ENCODE assay signal across 15 mouse cellular contexts in the genomic region with DNA sequence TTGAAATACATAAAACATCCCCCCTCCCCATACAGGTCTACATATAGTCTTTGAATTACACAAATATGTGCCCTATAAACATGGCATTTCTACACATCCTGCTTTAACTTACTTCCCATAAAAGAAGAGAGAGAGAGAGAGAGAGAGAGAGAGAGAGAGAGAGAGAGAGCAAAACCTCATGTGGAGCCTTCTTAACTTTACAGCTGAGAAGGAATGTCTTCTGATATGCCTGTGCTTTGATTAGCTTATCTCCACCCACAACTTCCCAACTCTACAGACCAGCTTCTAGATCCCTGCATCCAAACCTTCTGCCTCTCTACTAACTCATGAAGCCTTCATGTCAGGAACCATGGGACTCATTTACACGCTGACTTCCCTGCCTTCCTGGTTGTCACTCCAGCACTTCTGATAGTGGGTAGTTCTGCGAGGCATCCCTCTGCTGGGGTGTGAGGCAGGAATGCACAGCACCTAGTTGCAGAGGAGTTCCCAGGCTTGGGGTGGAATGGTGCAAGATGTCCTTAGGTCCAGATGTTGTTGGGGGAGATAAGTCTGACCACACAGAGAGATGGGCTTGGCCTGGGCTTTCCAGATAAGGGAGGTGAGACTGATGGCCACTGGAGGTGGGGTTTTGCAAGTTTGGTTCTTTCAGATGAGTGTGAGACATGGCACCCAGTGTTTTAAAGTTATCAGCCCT.
DNase-seq lines count a peak whose midpoint lies in the region; ATAC-seq lines count a peak whose summit lies in the region.
"Had no signal": no experiment of that assay in that cellular context is flagged by ENCODE, and none has a peak within 500 bp of the region (broad histone marks: within the 10 kb centered on the region; RNA-seq: fewer than 3 reads in every experiment).

No protein-coding gene starts in this region.

- no peaks in the 10 kb centered on the region for H3K27me3 ChIP-seq in heart, embryonic 13.5 days (replicated peaks)
- no peaks in the 10 kb centered on the region for H3K27me3 ChIP-seq in intestine, embryonic 16.5 days (replicated peaks; ENCODE audit: control insufficient read depth, insufficient read depth, low read length)
- H3K27me3 ChIP-seq: limb, embryonic 13.5 days; midbrain, embryonic 13.5 days had no signal

- H3K27ac ChIP-seq in heart, embryonic 13.5 days (replicated peaks): 0 out of 2 replicates have a peak overlapping the region, but pooled peaks have one; percentile 12
- H3K27ac ChIP-seq in intestine, embryonic 16.5 days (ENCODE audit: low read length): no peak overlapping the region
- H3K27ac ChIP-seq: hindbrain, postnatal 0 days; layer of hippocampus, adult 2 months; limb, embryonic 13.5 days; midbrain, embryonic 13.5 days had no signal

- no peak overlapping the region for H3K4me3 ChIP-seq in heart, embryonic 13.5 days
- H3K4me3 ChIP-seq in intestine, embryonic 16.5 days (ENCODE audit: low read length): no peak overlapping the region
- H3K4me3 ChIP-seq: layer of hippocampus, adult 2 months; limb, embryonic 13.5 days; midbrain, embryonic 13.5 days had no signal

- peak overlapping the region; percentile 44 for H3K4me2 ChIP-seq in heart, embryonic 13.5 days
- no peak overlapping the region for H3K4me2 ChIP-seq in intestine, embryonic 16.5 days (ENCODE audit: low read depth, low read length)
- H3K4me2 ChIP-seq: limb, embryonic 13.5 days; midbrain, embryonic 13.5 days had no signal

- WGBS in heart, embryonic 13.5 days: 21% methylated on average over 2 of the region's 2 CpGs
- WGBS in intestine, embryonic 16.5 days: 70% methylated on average over 2 of the region's 2 CpGs

- H3K9ac ChIP-seq in heart, embryonic 13.5 days: no peak overlapping the region
- H3K9ac ChIP-seq in intestine, embryonic 16.5 days (ENCODE audit: low read depth, low read length): no peak overlapping the region
- H3K9ac ChIP-seq: limb, embryonic 13.5 days; midbrain, embryonic 13.5 days had no signal

- H3K9me3 ChIP-seq in heart, embryonic 13.5 days: no peaks in the 10 kb centered on the region
- H3K9me3 ChIP-seq in intestine, embryonic 16.5 days (ENCODE audit: control insufficient read depth, low read length): no peaks in the 10 kb centered on the region
- H3K9me3 ChIP-seq: limb, embryonic 13.5 days; midbrain, embryonic 13.5 days had no signal

- H3K4me1 ChIP-seq in heart, embryonic 13.5 days: peaks cover 23% of the 10 kb centered on the region
- no peaks in the 10 kb centered on the region for H3K4me1 ChIP-seq in intestine, embryonic 16.5 days (ENCODE audit: control insufficient read depth, insufficient read depth, low read length)
- H3K4me1 ChIP-seq: limb, embryonic 13.5 days; midbrain, embryonic 13.5 days had no signal

- intact Hi-C loops in gastrocnemius, postnatal 14 days (cut with DNase I; ENCODE audit: low total_unique reads): no loop called here

- no peak for DNase-seq in heart, adult 9 months (ENCODE audit: low spot score in 2 of 2)
- peak; percentile 54 for DNase-seq in c-Kit-positive CD71-positive TER-119-positive erythroid progenitor cells, embryonic 14.5 days (ENCODE audit: low spot score)
- DNase-seq in cerebellum, adult 8-10 months: no peak
- no peak for DNase-seq in gastrocnemius, postnatal 14 days
- DNase-seq: adrenal gland, postnatal 10 days; cerebellum, postnatal 10 days; gastrocnemius, postnatal 36 days; lung, postnatal 10 days had no signal

- ATAC-seq in heart, embryonic 13.5 days (ENCODE audit: extremely low read depth, insufficient number of reproducible peaks, low FRiP score, low TSS enrichment): peak; percentile 56
- ATAC-seq in intestine, embryonic 16.5 days: peak; percentile 22; the same call in 1 of the 2 replicates
- peak; percentile 49 for ATAC-seq in megakaryocyte progenitor cell, adult 5-6 weeks (replicated peaks; ENCODE audit: poor library complexity)
- ATAC-seq: hindbrain, postnatal 0 days; midbrain, embryonic 13.5 days had no signal

- H3K36me3 ChIP-seq in heart, embryonic 13.5 days: no peaks in the 10 kb centered on the region
- H3K36me3 ChIP-seq in intestine, embryonic 16.5 days (ENCODE audit: control insufficient read depth, insufficient read depth, low read length): no peaks in the 10 kb centered on the region
- H3K36me3 ChIP-seq: limb, embryonic 13.5 days; midbrain, embryonic 13.5 days had no signal
